13 mouse cellular contexts compared by ENCODE assay signal in the genomic region with DNA sequence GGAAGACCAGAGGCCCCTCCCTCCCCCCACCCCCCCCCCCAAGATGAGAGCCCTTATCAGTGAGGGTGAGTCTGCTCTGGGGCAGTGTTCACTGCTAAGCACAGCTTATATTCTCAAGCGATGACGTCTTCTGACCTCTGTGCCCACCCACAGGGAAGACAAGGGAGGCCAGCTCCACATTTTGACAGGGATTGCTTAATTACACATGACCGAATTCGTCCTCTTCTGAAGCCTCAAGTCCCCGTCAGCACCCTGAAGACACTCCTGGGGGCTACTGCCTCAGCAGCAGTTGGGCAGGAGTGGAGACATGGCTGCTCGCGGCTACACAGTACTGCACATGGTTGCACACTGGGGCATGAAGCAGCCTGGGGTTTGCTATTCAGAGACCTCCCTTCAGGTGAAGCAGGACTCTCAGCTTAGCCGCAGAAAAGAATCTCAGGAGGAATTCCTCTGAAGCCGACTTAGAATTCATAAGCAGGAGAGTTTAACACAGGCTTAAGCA.
"Had no signal": no experiment of that assay in that cellular context is flagged by ENCODE, and none has a peak within 500 bp of the region (broad histone marks: within the 10 kb centered on the region; RNA-seq: fewer than 3 reads in every experiment).

No protein-coding gene starts in this region.

- H3K4me3 ChIP-seq: limb, embryonic 15.5 days; liver, embryonic 15.5 days; midbrain, embryonic 10.5 days; neural tube, embryonic 13.5 days had no signal

- H3K27me3 ChIP-seq: limb, embryonic 15.5 days; liver, embryonic 15.5 days had no signal

- H3K9ac ChIP-seq: limb, embryonic 15.5 days; liver, embryonic 15.5 days; lung, embryonic 14.5 days; neural tube, embryonic 13.5 days had no signal

- H3K27ac ChIP-seq: limb, embryonic 15.5 days; liver, embryonic 15.5 days; midbrain, embryonic 10.5 days; neural tube, embryonic 13.5 days; stomach, postnatal 0 days had no signal

- DNase-seq: kidney, postnatal 25 days; layer of hippocampus, postnatal 36 days; lung, embryonic 14.5 days; right cerebral cortex, adult 18-20 months; thymus, postnatal 4 days had no signal

- ATAC-seq: inflammation-experienced regulatory T-cells, adult 6 months; intestine, postnatal 0 days; midbrain, embryonic 16.5 days had no signal

- H3K4me2 ChIP-seq: limb, embryonic 15.5 days; liver, embryonic 15.5 days; lung, embryonic 14.5 days; neural tube, embryonic 13.5 days had no signal

- H3K36me3 ChIP-seq: limb, embryonic 15.5 days; liver, embryonic 15.5 days; midbrain, embryonic 10.5 days; neural tube, embryonic 13.5 days had no signal

- H3K4me1 ChIP-seq: limb, embryonic 15.5 days; neural tube, embryonic 13.5 days had no signal

- H3K9me3 ChIP-seq: limb, embryonic 15.5 days; liver, embryonic 15.5 days; midbrain, embryonic 10.5 days; neural tube, embryonic 13.5 days had no signal
